Mouse (Mus musculus) hindbrain, embryonic 16.5 days (tissue): ENCODE measurements around the gene P4ha1. TPM values are rescaled to one million over a fixed set of nuclear protein-coding genes. Genes with fewer than 3 reads are reported as not detected.

Experiments
- ATAC-seq: fragments of 200-750 bp; cut with Nextera tagmentation; 2 replicates; pipeline ENCODE4 v1.8.0; 2017; ENCODE audit warnings: moderate TSS enrichment, moderate library complexity
- H3K27ac ChIP-seq: fragments of 300-500 bp; sonication (generic); 2 replicates; pipeline ENCODE4 v1.5.1; 2014; ENCODE audit warnings: low read depth, mild to moderate bottlenecking, control low read depth, low read length, moderate library complexity
- H3K27me3 ChIP-seq: fragments of 300-500 bp; sonication (generic); replicated peaks from 2 replicates; pipeline ENCODE4 v1.6.1; 2014; ENCODE audit warnings: low read length; ENCODE audit not compliant: control insufficient read depth, insufficient read depth
- H3K36me3 ChIP-seq: fragments of 300-500 bp; sonication (generic); 2 replicates; pipeline ENCODE4 v1.6.1; 2014; ENCODE audit warnings: mild to moderate bottlenecking, low read length, moderate library complexity, mixed read lengths; ENCODE audit not compliant: control insufficient read depth, insufficient read depth
- H3K4me1 ChIP-seq: fragments of 300-500 bp; sonication (generic); 2 replicates; pipeline ENCODE4 v1.6.1; 2014; ENCODE audit warnings: low read depth, low read length; ENCODE audit not compliant: control insufficient read depth, insufficient read depth
- H3K4me2 ChIP-seq: fragments of 300-500 bp; sonication (generic); 2 replicates; pipeline ENCODE4 v1.6.1; 2014; ENCODE audit warnings: mild to moderate bottlenecking, low read length, control low read depth, moderate library complexity
- H3K4me3 ChIP-seq: fragments of 300-500 bp; sonication (generic); 2 replicates; pipeline ENCODE4 v1.5.1; 2014; ENCODE audit warnings: mild to moderate bottlenecking, low read length, control low read depth, moderate library complexity
- H3K9ac ChIP-seq: fragments of 300-500 bp; sonication (generic); 2 replicates; pipeline ENCODE4 v1.6.1; 2014; ENCODE audit warnings: low read depth, mild to moderate bottlenecking, control low read depth, low read length, moderate library complexity
- H3K9me3 ChIP-seq: fragments of 300-500 bp; sonication (generic); 2 replicates; pipeline ENCODE4 v1.6.1; 2014; ENCODE audit warnings: mild to moderate bottlenecking, low read length, moderate library complexity; ENCODE audit not compliant: control insufficient read depth
- WGBS: fragments of 180-500 bp; shearing (Covaris S2); extraction: QIAGEN DNeasy Blood & Tissue Kit; methylation state at CpG from one replicate; pipeline ENCODE4 v1.1.7; 2014; 5-methylcytosine and 5-hydroxymethylcytosine counted together
- polyA plus RNA-seq: library from polyadenylated mRNA; unstranded; fragments of >200 nt; fragmentation: Nextera tagmentation; extraction: Ambion mirVana; gene quantifications from 2 replicates; pipeline ENCODE4 v1.2.1, GENCODE M21; 2015

The P4ha1 gene
- polyA plus RNA-seq, result 31.4 and 36.3 TPM in 2 replicates

DNA sequence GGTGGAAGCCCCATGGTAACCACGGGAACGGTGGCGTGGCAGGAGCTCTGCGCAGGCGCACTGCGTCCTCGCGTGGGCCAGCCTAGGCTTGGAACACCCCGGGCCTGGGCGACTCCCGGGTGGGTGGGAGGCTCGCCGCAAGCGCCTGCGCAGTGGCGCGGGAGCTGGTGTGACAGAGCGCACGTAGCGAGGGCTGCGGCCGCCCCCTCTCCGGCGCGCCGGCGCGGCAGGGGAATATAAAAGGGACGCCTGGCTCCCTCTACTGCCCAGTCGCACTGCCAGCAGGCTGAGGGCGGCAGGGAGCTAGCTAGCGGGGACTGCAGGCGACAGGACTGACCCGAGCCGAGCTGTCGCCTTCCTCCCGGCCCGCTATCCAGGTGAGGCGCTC is at the start of gene P4ha1:
Gene P4ha1, plus strand, starts transcription at position 197 of the 388 bp plus-strand sequence.
- peak; percentile 99 for ATAC-seq
- Histone ChIP-seq H3K27ac (peak within 1 kb of the TSS; percentile 97), H3K36me3 (no peaks in the 10 kb centered on the region), H3K9me3 (no peaks in the 10 kb centered on the region), H3K4me3 (peak within 1 kb of the TSS; percentile 79), H3K4me2 (peak within 1 kb of the TSS; percentile 95), H3K9ac (peak within 1 kb of the TSS; percentile 96), H3K4me1 (peaks cover 18% of the 10 kb centered on the region), H3K27me3 (no peaks in the 10 kb centered on the region)
- 0% methylated on average over 26 of the region's 39 CpGs for WGBS

DNA sequence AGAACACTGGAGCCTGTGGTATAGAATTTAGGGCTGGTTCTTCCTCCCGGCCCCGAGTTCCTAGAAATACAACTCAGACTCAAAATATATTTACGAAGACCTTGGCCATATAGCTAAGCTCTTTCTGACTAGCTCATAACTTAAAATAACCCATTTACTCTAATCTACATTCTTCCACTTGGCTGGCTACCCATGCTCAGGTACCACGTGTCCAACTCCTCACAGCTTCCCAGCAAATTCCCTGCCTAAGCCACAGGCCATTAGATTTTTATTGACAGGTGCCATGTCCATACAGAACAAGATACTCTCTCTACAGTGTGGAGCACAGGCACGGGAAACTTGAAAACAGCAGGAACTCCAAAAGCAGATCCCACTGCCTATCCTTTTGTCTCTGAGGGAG is 47.4 kb upstream of the P4ha1 start:
- H3K9me3 ChIP-seq, result no peaks in the 10 kb centered on the region
- no peak for ATAC-seq
- H3K9ac ChIP-seq, result no peak overlapping the region
- no peaks in the 10 kb centered on the region for H3K36me3 ChIP-seq
- no peaks in the 10 kb centered on the region for H3K27me3 ChIP-seq
- WGBS, result 87% methylated on average over 5 of the region's 5 CpGs
- no peaks in the 10 kb centered on the region for H3K4me1 ChIP-seq
- H3K4me2 ChIP-seq, result no peak overlapping the region
- H3K4me3 ChIP-seq, result no peak overlapping the region
- H3K27ac ChIP-seq, result no peak overlapping the region

DNA sequence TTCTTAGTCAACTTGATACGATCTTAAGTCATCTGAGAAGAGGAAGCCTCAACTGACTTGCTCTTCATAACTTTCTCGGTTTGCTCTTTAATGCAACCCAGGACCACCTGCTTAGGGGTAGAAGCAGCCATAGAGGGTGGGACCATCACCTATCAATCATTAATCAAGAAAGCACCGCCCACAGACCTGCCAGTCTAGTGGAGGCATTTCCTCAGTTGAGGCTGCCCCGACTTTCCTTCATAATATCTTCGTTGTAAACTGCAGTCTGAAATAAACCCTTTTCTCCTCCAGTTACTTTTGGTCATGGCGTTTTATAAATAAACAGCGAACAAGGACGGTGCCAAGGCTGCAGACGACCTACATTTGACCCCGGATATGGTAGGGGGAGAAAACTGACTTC is 46.0 kb upstream of the P4ha1 start:
- Histone ChIP-seq H3K9me3 (no peaks in the 10 kb centered on the region), H3K9ac (no peak overlapping the region), H3K4me1 (no peaks in the 10 kb centered on the region), H3K27ac (no peak overlapping the region), H3K27me3 (no peaks in the 10 kb centered on the region), H3K4me2 (no peak overlapping the region), H3K4me3 (no peak overlapping the region), H3K36me3 (no peaks in the 10 kb centered on the region)
- WGBS, result 72% methylated on average over 10 of the region's 10 CpGs
- ATAC-seq, result no peak

DNA sequence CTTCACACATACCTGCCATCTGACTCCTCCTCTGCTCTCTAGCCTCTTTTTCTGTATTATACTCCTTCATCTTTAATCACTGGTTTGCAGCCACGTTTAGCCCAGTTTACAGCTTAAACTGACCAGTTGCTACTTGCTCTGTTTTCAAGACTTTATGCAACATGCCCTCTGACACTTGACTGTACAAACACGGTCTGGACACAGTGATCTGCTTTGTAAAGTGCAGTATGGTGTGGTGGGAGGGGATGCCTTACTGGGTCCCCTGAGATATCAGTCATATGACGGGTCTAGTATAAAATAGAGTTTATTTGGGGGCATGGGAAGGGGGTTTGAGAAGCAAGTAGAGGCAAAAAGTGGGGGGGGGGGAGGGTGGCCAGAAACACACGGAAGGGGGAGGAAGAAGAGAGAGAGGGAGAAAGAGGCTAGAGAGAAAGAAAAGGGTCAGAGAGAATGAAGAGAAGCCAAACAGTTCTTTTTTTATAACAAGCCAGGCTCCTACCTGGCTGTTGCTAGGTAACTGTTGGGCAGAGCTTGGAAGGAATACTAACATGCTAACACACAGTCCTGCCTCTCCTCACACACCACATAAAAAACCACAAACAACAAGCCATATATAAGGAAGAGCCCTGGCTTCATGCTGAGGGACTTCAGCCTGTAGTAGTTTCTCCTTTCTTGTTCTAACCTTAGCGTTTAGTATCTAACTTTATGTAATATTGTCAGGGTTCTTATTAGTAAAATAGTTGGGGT is 45.2 kb upstream of the P4ha1 start:
- Histone ChIP-seq H3K9me3 (no peaks in the 10 kb centered on the region), H3K36me3 (no peaks in the 10 kb centered on the region), H3K27me3 (no peaks in the 10 kb centered on the region), H3K4me1 (no peaks in the 10 kb centered on the region), H3K4me2 (no peak overlapping the region), H3K9ac (no peak overlapping the region), H3K27ac (no peak overlapping the region), H3K4me3 (no peak overlapping the region)
- 67% methylated on average over 5 of the region's 5 CpGs for WGBS
- peak; percentile 69; the same call in 1 of the 2 replicates for ATAC-seq

DNA sequence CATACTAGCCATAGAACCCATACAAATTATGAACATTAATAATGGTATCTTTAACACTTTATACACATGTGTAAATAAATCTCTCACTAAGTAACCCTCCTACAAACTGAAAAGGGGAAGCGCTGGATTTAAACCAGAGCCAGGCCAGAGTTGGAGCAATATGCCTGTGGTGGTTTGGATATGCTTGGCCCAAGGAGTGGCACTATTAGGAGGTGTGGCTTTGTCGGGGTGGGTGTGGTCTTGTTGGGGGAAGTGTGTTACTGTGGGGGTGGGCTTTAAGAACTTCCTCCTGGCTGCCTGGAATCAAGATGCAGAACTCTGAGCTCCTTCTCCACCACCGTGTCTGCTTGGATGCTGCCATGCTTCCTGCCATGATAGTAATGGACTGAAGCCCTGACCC is 39.9 kb upstream of the P4ha1 start:
- Histone ChIP-seq H3K27me3 (no peaks in the 10 kb centered on the region), H3K4me1 (no peaks in the 10 kb centered on the region), H3K4me3 (no peak overlapping the region), H3K9me3 (no peaks in the 10 kb centered on the region), H3K36me3 (no peaks in the 10 kb centered on the region), H3K9ac (no peak overlapping the region), H3K4me2 (no peak overlapping the region), H3K27ac (no peak overlapping the region)
- WGBS, result 91% methylated on average over 3 of the region's 3 CpGs
- no peak for ATAC-seq

DNA sequence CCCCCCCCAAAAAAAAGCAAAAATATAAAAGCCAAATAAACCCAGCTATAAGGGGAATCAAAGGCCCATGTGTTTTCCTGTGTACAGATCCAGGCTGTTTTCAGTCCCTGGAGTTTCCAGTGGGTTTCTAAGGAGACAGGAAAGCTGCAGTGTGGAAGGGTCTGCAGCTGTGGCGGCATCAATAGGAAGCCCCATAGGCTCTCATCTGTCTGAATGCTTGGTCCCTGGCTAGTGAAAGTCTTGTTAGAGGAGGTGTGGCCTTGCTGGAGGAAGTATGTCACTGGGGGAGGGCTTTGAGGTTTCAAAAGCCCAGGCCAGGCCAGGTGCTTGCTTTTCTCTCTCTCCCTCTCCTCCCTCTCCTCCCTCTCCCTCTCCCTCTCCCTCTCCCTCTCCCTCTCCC is 39.3 kb upstream of the P4ha1 start:
- H3K4me3 ChIP-seq, result no peak overlapping the region
- WGBS, result 43% methylated on average over 1 of the region's 1 CpGs
- H3K36me3 ChIP-seq, result no peaks in the 10 kb centered on the region
- no peak overlapping the region for H3K27ac ChIP-seq
- H3K4me1 ChIP-seq, result no peaks in the 10 kb centered on the region
- H3K27me3 ChIP-seq, result no peaks in the 10 kb centered on the region
- no peak overlapping the region for H3K4me2 ChIP-seq
- H3K9ac ChIP-seq, result no peak overlapping the region
- ATAC-seq, result peak; percentile 64; the same call in 1 of the 2 replicates
- H3K9me3 ChIP-seq, result no peaks in the 10 kb centered on the region

DNA sequence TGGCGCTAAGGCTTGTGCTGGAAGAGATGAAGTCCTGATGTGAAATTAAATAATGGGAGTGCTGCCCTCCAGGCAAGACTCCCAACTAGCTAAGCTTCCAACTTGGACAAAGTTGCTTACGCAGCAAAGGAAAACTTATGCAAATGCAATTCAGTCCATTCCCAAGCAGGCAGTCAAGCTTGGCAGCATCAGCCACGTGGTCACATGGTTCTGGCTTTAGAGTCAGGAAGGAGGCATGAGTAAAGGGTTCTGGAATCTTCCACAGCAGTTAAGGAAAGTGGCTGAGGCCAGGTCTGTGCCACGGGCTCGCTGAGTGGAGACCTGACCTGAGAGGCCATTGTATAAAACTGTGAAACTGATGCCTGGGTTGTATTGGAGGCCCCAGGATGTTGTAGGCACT is 37.6 kb upstream of the P4ha1 start:
- no peaks in the 10 kb centered on the region for H3K27me3 ChIP-seq
- peak; percentile 46; the same call in 1 of the 2 replicates for ATAC-seq

DNA sequence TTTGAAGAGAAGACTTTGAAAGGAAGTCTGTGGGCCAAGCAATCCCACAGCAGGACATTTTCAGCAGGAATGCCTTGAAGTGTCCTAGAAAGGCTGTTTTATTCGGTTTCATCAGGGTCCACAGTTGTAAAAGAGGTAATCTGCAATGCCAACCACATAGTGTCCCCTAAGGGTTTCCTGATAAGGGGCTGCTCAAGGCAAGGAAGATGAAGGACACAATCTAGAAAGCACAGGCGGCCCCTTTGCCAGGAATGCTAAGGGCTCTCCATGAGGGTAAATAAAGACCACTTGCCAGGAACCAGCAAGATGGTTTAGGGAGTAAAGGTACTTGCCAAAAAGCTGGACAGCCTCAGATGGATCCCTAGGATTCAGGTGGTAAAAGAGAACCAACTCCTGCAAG is 35.8 kb upstream of the P4ha1 start:
- no peak for ATAC-seq

More for the DNA sequence above, 37.6 kb upstream of the P4ha1 start:
- Histone ChIP-seq H3K9ac (no peak overlapping the region), H3K27ac (no peak overlapping the region), H3K4me2 (no peak overlapping the region), H3K36me3 (no peaks in the 10 kb centered on the region), H3K9me3 (no peaks in the 10 kb centered on the region), H3K4me3 (no peak overlapping the region), H3K4me1 (no peaks in the 10 kb centered on the region)
- 66% methylated on average over 5 of the region's 5 CpGs for WGBS

DNA sequence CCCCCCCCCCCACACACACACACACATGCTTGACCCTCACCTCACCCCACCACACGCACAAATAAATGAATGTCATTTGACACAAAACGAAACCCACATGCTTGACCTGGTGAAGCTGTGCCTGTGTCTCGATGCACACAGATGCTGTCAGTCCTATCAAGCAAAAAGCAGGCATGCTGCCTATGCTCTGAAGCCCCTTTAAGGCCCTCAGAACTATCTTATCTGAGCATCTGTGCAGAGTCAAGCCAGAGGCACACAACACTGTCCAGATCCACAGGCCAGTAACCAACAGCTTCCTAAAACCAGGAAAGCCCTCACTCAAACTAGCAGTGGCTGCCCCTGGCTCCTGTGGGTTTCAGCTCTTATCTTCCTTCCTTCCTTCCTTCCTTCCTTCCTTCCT is 35.4 kb upstream of the P4ha1 start:
- Histone ChIP-seq H3K4me1 (no peaks in the 10 kb centered on the region), H3K4me2 (no peak overlapping the region), H3K36me3 (no peaks in the 10 kb centered on the region), H3K4me3 (no peak overlapping the region), H3K27ac (no peak overlapping the region), H3K9me3 (no peaks in the 10 kb centered on the region), H3K27me3 (no peaks in the 10 kb centered on the region), H3K9ac (no peak overlapping the region)
- no peak for ATAC-seq
- 65% methylated on average over 3 of the region's 3 CpGs for WGBS

More for the DNA sequence above, 35.8 kb upstream of the P4ha1 start:
- Histone ChIP-seq H3K4me3 (no peak overlapping the region), H3K4me1 (no peaks in the 10 kb centered on the region), H3K9ac (no peak overlapping the region), H3K36me3 (no peaks in the 10 kb centered on the region), H3K4me2 (no peak overlapping the region), H3K27ac (no peak overlapping the region), H3K9me3 (no peaks in the 10 kb centered on the region), H3K27me3 (no peaks in the 10 kb centered on the region)
- WGBS, result 72% methylated on average over 2 of the region's 2 CpGs
